Mouse (Mus musculus) mature B cell (primary cell): ENCODE results near the gene Wfdc1.

Source experiments
- in situ Hi-C: fragments of 300-500 bp; cut with MboI; formaldehyde crosslinking; loops from 2 replicates; pipeline ENCODE4 v1.14.3; 2019

Wfdc1 gene

GRCm38 (mm10) chr8:119691989-119692388 lies 25.8 kb downstream of the Wfdc1 start:
- in situ Hi-C loops: loop anchor here (5.0 kb wide), 1 partner anchor 85 kb away; the partner anchor contains the start of gene Tldc1

- in situ Hi-C loops: loop anchor here (5.0 kb wide), 1 partner anchor 83 kb away; the partner anchor contains the start of gene Tldc1
Observed at GRCm38 (mm10) chr8:119694696-119695095, 28.5 kb downstream of the Wfdc1 start.

- in situ Hi-C loops: no loop called here
Observed at GRCm38 (mm10) chr8:119697163-119697562, 31.0 kb downstream of the Wfdc1 start.

- in situ Hi-C loops: no loop called here
Observed at GRCm38 (mm10) chr8:119698960-119699359, 32.8 kb downstream of the Wfdc1 start.

GRCm38 (mm10) chr8:119699549-119700134 lies 33.5 kb downstream of the Wfdc1 start, which contains the start of gene Atp2c2:
TSS of gene Atp2c2 (plus strand) at chr8:119700009.
- in situ Hi-C loops: loop anchor here (10.0 kb wide), 1 partner anchor 145 kb away; the partner anchor contains the start of gene Cotl1

- in situ Hi-C loops: loop anchor here (10.0 kb wide), 1 partner anchor 142 kb away; the partner anchor contains the start of gene Cotl1
Observed at GRCm38 (mm10) chr8:119702965-119703364, 36.8 kb downstream of the Wfdc1 start.

GRCm38 (mm10) chr8:119707146-119707545 lies 41.0 kb downstream of the Wfdc1 start:
- in situ Hi-C loops: loop anchor here (10.0 kb wide), 1 partner anchor 138 kb away; the partner anchor contains the start of gene Cotl1

- in situ Hi-C loops: loop anchor here (10.0 kb wide), 1 partner anchor 136 kb away; the partner anchor contains the start of gene Cotl1
Observed at GRCm38 (mm10) chr8:119708471-119708870, 42.3 kb downstream of the Wfdc1 start.

- in situ Hi-C loops: loop anchor here (10.0 kb wide), 1 partner anchor 136 kb away; the partner anchor contains the start of gene Cotl1
Observed at GRCm38 (mm10) chr8:119708878-119709702, 42.9 kb downstream of the Wfdc1 start.

- in situ Hi-C loops: loop anchor here (10.0 kb wide), 1 partner anchor 135 kb away; the partner anchor contains the start of gene Cotl1
Observed at GRCm38 (mm10) chr8:119709703-119710093, 43.5 kb downstream of the Wfdc1 start.

- in situ Hi-C loops: no loop called here
Observed at GRCm38 (mm10) chr8:119712226-119712625, 46.1 kb downstream of the Wfdc1 start.

- in situ Hi-C loops: no loop called here
Observed at GRCm38 (mm10) chr8:119713421-119713820, 47.3 kb downstream of the Wfdc1 start.

- in situ Hi-C loops: no loop called here
Observed at GRCm38 (mm10) chr8:119715221-119715620, 49.1 kb downstream of the Wfdc1 start.

- in situ Hi-C loops: no loop called here
Observed at GRCm38 (mm10) chr8:119716730-119717299, 50.6 kb downstream of the Wfdc1 start.

- in situ Hi-C loops: no loop called here
Observed at GRCm38 (mm10) chr8:119717765-119718164, 51.6 kb downstream of the Wfdc1 start.

- in situ Hi-C loops: no loop called here
Observed at GRCm38 (mm10) chr8:119719011-119719501, 52.9 kb downstream of the Wfdc1 start.

- in situ Hi-C loops: no loop called here
Observed at GRCm38 (mm10) chr8:119722348-119722747, 56.2 kb downstream of the Wfdc1 start.

- in situ Hi-C loops: no loop called here
Observed at GRCm38 (mm10) chr8:119723676-119724075, 57.5 kb downstream of the Wfdc1 start.

- in situ Hi-C loops: no loop called here
Observed at GRCm38 (mm10) chr8:119724596-119724995, 58.4 kb downstream of the Wfdc1 start.

GRCm38 (mm10) chr8:119727093-119727492 lies 60.9 kb downstream of the Wfdc1 start:
- in situ Hi-C loops: no loop called here

- in situ Hi-C loops: no loop called here
Observed at GRCm38 (mm10) chr8:119728351-119728895, 62.3 kb downstream of the Wfdc1 start.

GRCm38 (mm10) chr8:119732072-119732471 lies 65.9 kb downstream of the Wfdc1 start:
- in situ Hi-C loops: no loop called here
